Mouse (Mus musculus) thymus, postnatal 36 days (tissue): ENCODE data around the gene Sim1.

Experiments
- DNase-seq, 2 experiments: peaks; one replicate each; pipeline ENCODE4 v3.0.0; 2022; ENCODE audit warnings: mixed read lengths in 2 of 2

Sim1 gene

GRCm38 (mm10) chr10:50894170-50894991 is at the start of gene Sim1:
Sim1 (plus strand) TSS chr10:50894754.
- DNase-seq: peak in 1 of 2 experiments; percentile 23

DNA sequence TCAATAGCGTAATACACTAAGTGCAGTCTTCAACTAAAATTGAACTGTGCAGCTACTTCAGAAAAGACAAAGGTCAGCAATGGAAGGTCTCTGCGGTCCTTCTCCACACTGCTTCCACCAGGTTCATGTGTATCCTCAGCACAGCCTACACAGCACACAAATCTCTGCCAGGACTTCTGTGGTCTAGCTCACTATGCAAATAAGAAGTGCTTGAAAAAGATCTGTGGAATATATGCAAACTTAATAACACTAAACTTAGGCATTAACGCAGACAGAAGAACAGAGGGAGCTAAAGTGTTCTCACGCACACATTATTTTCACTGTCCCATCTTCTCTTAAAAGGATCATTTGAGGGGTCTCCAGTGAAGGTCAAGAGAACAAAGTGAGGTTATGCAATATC is 26.4 kb upstream of the Sim1 start:
- DNase-seq: no peak

GRCm38 (mm10) chr10:50876952-50877351 is 17.6 kb upstream of the Sim1 start:
- no peak for DNase-seq

DNA sequence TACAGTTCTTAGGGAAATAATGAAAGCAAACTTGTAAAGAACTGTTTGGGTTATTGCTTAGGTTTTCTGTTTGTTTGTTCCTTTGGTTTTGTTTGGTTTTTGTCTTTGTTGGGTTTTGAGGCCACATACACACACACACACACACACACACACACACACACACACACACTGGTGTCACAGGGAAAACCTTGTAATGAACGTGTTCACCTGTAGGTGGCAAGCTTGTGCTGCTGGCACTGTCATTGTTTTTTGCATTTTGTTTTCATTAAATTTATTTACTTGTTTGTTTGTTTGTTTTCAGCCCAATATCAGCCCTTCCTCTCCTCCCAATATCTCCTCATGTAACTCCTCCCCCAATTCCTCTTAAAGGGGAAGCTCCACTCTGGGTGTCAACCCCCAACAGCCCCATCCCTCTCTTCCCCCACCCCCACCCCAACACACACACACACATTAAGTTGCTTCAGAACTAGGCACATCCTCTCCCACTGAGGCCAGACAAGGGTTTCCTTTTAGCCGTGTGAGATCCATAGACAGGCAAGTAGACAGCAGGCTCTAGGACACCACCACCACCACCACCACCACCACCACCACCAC is 13.0 kb upstream of the Sim1 start:
- DNase-seq: no peak

GRCm38 (mm10) chr10:50882366-50882765 is 12.2 kb upstream of the Sim1 start:
- no peak for DNase-seq

DNA sequence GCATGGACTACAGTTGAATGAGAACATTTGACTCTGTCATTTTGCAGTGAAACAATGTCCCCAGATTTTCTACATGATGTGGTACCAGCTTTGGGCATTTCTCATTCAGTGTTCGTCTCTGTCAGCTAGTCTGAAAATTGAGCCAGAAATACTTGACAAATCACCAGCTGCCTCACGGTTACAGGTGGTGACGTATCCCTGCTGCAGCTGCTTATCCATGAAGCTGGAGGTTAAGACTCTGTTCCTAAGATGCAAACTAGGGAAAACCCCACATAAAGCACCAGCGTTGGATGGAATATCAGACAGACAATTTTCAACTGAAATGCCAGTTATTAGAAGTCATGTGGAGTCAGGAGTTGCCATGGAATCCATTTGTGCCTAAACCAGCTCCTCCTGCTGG is 8.2 kb upstream of the Sim1 start:
- DNase-seq: no peak

DNA sequence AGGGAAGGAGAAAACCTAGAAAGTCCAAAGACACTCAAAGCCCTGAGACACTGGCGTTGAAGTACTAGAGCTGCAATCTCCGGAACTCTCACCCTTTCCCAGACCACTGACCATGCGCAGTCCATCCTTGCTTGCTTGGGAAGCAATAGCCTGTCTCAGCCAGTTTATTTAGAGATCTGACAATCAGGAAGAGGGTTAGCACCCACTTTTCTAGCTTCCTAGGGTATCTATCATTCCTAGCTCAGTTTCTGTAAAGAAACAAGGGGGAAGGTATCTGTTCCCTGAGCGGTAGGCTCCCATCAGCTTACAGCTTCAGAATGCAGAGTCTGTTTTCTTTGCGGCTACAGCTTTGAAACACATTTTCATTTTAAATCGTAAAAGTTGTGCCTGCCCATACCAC is 3.9 kb upstream of the Sim1 start:
- DNase-seq: no peak

DNA sequence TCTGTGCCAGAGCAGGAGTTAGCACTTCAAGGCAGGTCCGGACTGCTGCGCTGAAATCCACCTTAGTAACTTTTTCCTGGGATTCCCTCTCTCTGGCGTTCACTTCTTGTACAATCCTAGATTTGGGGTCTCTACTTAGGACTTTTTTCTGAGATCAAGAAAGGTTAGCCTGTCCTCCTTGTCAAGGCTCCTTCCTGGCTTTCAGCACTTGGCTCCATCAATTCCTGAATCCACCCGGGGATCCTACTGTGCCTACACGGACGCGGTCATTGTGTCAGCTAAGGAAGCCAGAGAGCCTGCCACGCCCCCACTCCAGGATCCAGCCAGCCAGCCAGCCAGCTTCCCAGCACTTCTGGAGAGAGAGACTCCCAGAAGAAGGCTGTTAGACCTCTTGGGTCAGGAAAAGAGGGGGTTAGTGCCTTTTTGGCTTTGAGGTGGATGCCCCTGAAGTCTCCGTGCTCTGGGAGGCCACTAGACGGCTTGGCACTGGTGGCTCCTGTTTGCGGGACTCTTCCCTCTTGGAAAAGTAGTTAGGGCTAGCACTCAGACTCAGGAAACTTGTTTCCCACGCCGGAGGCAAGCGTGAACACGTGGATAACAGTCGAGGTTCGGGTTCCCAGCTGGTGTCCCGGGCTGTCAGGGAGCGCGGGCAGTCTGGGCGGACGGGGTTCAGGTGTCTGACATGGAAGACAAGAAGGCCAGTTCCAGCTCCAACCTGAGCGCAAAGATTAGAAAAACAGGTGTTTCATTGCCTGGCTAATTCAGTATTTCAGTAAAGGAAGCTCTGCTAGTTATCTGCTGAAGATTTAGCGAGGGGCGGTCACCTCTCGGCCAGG is 2.5 kb upstream of the Sim1 start:
- no peak for DNase-seq

- DNase-seq: no peak
Measured at GRCm38 (mm10) chr10:50892751-50893320, 1.7 kb upstream of the Sim1 start.

DNA sequence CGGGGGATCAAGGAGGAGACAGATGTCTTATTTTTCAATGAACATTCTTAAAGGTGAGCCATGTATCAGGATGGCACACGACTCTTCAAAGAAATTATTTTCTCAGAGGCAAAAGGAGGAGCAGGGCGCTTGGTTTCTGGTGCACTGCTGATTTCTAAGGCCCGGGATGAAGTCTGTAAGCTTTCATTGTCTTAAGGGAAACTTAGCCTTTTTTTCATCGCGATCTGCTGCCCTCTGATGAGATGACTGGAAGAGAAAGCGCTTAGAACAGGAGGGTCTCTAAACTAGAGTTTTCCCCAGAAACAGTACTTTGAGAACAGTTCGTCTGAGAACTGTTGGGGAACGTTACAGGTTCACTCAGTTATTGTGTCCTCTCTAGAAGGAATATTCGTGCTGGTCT is 1.0 kb upstream of the Sim1 start:
- DNase-seq: no peak

DNA sequence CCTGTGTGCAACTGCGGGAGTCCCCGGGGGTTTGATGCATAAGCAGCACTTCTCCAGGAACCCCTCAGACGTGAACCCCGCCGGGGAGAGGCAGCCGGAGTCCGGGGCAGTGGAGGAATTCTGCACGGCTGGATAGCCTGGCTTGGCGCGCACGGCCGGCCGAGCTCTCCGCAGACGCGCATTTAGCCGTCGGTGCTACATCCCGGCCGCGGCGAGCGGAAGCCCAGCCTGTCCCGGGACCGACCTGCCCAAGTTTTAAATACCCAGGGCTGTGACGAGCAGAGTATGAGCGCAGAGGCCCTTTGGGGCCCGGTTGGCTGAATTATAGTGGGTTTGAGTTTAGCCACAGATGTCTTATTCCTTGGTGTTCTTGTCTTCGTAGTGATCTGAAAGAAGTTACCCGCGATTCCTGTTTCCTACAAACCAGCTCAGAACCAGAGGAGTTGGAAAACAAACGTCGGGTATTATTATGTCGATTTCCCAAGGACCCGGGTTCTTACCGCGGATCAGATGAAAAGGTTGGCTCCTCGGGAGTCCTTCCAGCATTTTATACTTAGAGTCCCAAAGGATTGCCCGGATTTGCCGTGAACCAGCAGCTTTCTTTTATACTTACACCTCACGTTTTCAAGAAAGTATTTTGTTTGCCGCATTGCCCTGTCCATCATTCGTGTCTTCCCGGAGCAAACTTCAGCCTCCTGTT is 687 bp downstream of the Sim1 start:
- DNase-seq: no peak

- no peak for DNase-seq
Measured at GRCm38 (mm10) chr10:50895881-50896766, 1.6 kb downstream of the Sim1 start.

DNA sequence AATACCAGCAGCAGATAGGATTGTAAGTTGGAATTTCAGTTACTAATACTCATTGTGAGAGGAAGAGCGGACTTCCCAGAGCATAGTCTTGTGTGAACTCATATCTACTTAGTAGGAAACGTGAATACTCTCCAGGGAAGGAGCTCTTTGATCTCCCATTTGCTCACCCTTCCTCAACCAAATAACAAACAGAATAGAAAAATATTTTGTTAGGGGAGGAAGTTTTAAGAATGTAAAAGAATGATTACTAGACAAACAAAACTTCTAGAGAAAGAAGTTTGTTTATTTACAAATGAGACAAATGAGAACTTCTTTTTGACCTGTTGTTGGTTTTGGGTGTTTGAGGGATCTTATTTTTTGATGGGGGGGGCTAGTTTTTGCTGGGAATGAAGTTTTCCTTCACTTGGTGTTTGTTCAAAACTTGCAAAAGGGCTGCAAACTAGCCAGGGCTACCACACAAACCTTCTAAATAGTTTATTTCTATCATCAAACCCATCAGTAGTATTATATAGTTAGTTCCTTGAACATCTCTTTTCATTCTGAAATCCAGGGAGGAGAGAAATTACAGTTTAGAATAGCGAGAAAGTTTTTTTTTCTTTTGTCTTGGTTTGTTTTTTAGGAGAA is 2.3 kb downstream of the Sim1 start:
- no peak for DNase-seq

- DNase-seq: no peak
Measured at GRCm38 (mm10) chr10:50897530-50898471, 3.2 kb downstream of the Sim1 start.

DNA sequence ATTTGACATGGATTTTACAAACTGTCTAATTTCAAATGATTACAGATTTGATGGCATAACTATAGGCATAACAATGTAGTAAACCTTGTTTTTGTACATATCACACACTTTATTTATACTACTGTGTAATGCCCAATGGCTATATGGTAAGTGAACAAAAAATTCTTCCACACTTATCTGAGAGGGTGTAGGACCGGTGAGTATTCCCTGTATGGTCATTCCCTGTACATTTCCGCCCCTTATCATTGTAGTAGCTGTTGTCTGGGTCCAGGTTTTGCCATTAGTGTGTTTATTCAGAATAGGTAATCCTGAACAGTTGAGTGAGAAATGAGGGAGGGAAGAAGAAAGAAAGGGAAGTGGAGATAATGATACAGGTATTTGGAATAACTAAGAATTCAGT is 4.1 kb downstream of the Sim1 start:
- no peak for DNase-seq

DNA sequence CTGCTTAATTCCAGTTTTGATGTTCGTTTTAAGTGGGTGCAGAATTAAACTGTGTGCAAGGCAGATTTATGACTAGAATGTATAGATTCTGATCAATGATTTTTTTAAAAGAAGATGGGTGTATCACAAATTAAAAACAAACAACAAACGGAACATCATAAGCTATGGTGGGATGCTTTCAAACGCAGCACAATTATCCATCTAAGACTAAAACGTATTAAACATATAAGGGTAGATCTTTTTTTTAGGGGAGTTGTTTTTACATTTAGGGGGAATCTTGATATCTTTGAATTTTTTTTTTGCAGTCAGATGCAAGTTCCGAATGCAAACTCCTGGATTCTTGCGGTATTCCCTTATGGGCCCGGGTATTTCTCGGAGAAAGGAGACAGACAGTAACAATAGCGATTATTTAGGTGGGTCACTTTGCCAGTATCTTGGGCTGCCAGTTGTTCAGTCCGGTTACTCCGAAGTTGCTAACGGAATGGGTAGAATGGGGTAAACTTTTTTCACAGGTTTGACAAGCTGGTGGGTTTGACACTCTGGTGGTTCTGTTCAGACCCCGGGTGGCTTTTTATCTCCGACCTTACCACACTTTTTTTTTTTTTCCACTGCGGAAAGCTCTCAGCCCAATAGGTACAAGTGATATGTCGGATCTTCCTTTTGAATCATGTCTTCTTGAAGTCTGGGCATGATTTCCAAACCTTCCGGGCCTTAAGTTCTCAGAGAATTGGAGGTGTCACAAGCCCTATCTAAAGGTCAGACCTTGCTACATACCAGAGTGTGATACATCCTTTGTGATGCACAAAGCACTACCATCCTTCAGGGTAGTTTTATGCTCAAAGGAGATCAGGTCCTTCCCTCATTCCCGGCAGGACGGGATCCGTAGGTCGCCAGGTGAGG is 5.5 kb downstream of the Sim1 start:
- no peak for DNase-seq

GRCm38 (mm10) chr10:50900746-50901600 is 6.4 kb downstream of the Sim1 start:
- no peak for DNase-seq
